Mouse (Mus musculus) forebrain, embryonic 11.5 days (tissue): Measurements from ENCODE around the gene Cyba. TPM values are rescaled to one million over a fixed set of nuclear protein-coding genes. Genes with fewer than 3 reads are reported as not detected.

Experiments
- ATAC-seq: fragments of 200-750 bp; cut with Nextera tagmentation; replicated peaks from 2 replicates; pipeline ENCODE4 v1.8.0; 2017; ENCODE audit warnings: moderate TSS enrichment; ENCODE audit not compliant: low FRiP score
- DNase-seq: peaks from one replicate; pipeline ENCODE4 v3.0.0-alpha.2; 2017; ENCODE audit warnings: low spot score
- H3K27ac ChIP-seq: fragments of 300-500 bp; sonication (generic); 2 replicates; pipeline ENCODE4 v1.5.1; 2014; ENCODE audit warnings: low read depth, low read length
- H3K27me3 ChIP-seq: fragments of 300-500 bp; sonication (generic); 2 replicates; pipeline ENCODE4 v1.6.1; 2014; ENCODE audit warnings: mild to moderate bottlenecking, low read length, mixed read lengths; ENCODE audit not compliant: control insufficient read depth, insufficient read depth
- H3K36me3 ChIP-seq: fragments of 300-500 bp; sonication (generic); 2 replicates; pipeline ENCODE4 v1.6.1; 2014; ENCODE audit warnings: mild to moderate bottlenecking, low read length, moderate library complexity, mixed read lengths; ENCODE audit not compliant: control insufficient read depth, insufficient read depth
- H3K4me1 ChIP-seq: fragments of 300-500 bp; sonication (generic); replicated peaks from 2 replicates; pipeline ENCODE4 v1.6.1; 2014; ENCODE audit warnings: low read length, mixed read lengths; ENCODE audit not compliant: control insufficient read depth, insufficient read depth
- H3K4me2 ChIP-seq: fragments of 300-500 bp; sonication (generic); 2 replicates; pipeline ENCODE4 v1.6.1; 2014; ENCODE audit warnings: low read depth, mild to moderate bottlenecking, low read length, moderate library complexity, mixed read lengths; ENCODE audit not compliant: severe bottlenecking
- H3K4me3 ChIP-seq: fragments of 300-500 bp; sonication (generic); 2 replicates; pipeline ENCODE4 v1.5.1; 2014; ENCODE audit warnings: low read depth, low read length
- H3K9ac ChIP-seq: fragments of 300-500 bp; sonication (generic); 2 replicates; pipeline ENCODE4 v1.6.1; 2014; ENCODE audit warnings: low read length
- H3K9me3 ChIP-seq: fragments of 300-500 bp; sonication (generic); 2 replicates; pipeline ENCODE4 v1.6.1; 2016; ENCODE audit warnings: low read length, mixed read lengths; ENCODE audit not compliant: control insufficient read depth
- WGBS: fragments of 180-500 bp; shearing (Covaris S2); extraction: QIAGEN DNeasy Blood & Tissue Kit; methylation state at CpG from one replicate; pipeline ENCODE4 v1.1.7; 2014; 5-methylcytosine and 5-hydroxymethylcytosine counted together
- polyA plus RNA-seq: library from polyadenylated mRNA; unstranded; fragments of >200 nt; fragmentation: Nextera tagmentation; extraction: Ambion mirVana; gene quantifications from 2 replicates; pipeline ENCODE4 v1.2.1, GENCODE M21; 2014

Gene Cyba
- polyA plus RNA-seq, 1 experiment from 2014 or later = 52.3 TPM

DNA sequence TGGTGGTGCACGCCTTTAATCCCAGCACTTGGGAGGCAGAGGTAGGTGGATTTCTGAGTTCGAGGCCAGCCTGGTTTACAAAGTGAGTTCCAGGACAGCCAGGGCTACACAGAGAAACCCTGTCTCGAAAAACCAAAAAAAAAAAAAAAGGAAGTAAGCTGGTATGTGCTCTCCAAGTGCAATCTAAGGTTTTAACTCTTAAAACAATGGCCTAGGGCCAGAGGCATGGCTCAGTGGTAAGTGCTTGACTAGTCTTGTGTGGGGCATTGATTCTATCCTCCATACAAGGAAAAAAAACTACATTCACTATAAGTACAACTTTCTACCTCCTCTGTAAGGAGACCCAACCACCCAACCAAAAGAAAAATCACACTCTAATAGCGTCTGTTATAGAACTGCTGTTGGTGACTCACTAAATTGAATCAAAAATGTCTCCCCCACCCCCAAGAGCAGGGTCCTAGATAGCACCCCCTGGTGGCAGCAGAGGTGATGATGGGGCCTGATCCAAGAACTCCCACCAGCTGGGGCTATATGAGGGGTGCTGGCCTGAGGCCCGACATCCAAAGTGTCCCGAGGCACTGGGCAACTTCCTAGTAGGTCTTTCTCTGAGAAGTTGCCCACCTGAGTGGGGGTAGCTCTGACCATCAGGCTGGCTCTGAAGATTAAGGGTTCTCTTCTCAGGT is 26.6 kb upstream of the Cyba start:
- ATAC-seq (no peak), DNase-seq (no peak)
- WGBS = 57% methylated on average over 6 of the region's 6 CpGs
- Histone ChIP-seq H3K4me2 (no peak overlapping the region), H3K36me3 (no peaks in the 10 kb centered on the region), H3K9me3 (no peaks in the 10 kb centered on the region), H3K4me1 (peaks cover 7% of the 10 kb centered on the region), H3K9ac (no peak overlapping the region), H3K27me3 (peaks cover 29% of the 10 kb centered on the region), H3K4me3 (no peak overlapping the region), H3K27ac (no peak overlapping the region)

DNA sequence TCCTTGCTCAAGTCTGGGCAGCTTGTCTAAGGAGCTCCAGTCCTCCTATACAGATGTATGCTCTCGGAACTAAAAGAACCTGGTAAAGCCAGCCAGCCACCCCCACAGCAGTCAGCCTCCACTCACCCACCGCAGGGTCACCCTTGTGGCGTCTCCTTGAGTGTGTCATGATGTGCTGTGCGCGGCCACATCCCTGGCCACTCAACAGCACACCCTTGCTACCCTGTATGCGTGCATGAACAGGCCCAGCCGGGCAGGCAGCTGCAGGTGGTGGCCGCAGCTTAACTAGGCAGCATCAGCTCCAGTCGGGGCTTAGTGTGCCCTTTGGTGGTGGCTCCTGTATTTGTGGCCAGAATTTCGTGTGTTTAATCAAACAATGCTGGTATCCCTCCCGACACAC is 24.4 kb upstream of the Cyba start:
- no peak overlapping the region for H3K4me3 ChIP-seq
- no peak overlapping the region for H3K27ac ChIP-seq
- no peak overlapping the region for H3K4me2 ChIP-seq
- no peaks in the 10 kb centered on the region for H3K36me3 ChIP-seq
- no peak for ATAC-seq
- no peak for DNase-seq
- 74% methylated on average over 11 of the region's 11 CpGs for WGBS
- H3K4me1 ChIP-seq = peaks cover 7% of the 10 kb centered on the region
- H3K9me3 ChIP-seq = no peaks in the 10 kb centered on the region
- peaks cover 27% of the 10 kb centered on the region for H3K27me3 ChIP-seq
- no peak overlapping the region for H3K9ac ChIP-seq

DNA sequence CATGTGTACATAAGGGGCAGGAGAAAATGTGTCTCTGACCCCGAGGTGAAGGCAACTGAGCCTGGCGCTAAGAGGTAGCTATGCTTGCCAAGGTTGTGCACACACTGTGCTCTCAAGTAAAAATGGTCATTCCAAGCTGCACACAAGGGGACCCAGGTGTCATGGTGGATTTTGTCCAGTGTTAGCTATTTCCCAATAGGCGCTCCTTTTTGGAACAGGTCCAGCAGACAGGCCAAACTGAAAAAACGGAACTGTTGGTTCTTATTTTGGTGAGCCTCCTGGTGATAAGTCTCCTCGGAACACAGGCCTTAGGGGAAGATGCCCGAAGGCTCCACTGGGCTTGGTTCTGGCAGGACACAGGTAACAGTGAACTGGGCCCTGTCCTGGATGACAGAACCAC is 21.7 kb upstream of the Cyba start:
- Histone ChIP-seq H3K9me3 (no peaks in the 10 kb centered on the region), H3K36me3 (no peaks in the 10 kb centered on the region), H3K4me1 (no peaks in the 10 kb centered on the region), H3K27ac (no peak overlapping the region), H3K27me3 (peaks cover 3% of the 10 kb centered on the region), H3K4me2 (no peak overlapping the region), H3K9ac (no peak overlapping the region), H3K4me3 (no peak overlapping the region)
- DNase-seq (no peak), ATAC-seq (no peak)
- WGBS = 92% methylated on average over 6 of the region's 6 CpGs

DNA sequence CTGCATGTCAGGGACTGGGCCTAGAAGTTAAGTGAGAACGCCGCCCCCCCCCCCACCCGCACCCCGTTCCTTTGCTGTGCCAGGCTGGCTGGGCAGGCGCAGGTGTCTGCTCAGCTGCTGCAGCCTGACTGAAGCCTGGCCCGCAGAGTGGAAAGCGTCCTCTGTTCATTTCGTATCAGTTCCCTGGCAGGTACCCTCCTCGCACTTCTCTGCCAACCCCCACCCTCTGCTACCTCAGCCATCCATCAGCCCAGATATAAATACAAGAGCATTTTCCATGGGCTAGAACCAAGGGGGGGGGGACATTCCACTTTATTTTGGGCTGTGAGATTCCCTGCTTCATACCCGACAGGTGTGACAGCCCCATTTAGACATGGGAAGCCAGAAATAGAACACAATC is 19.4 kb upstream of the Cyba start:
- DNase-seq = no peak
- WGBS = 86% methylated on average over 10 of the region's 10 CpGs
- Histone ChIP-seq H3K27me3 (no peaks in the 10 kb centered on the region), H3K27ac (no peak overlapping the region), H3K36me3 (no peaks in the 10 kb centered on the region), H3K9me3 (no peaks in the 10 kb centered on the region), H3K4me2 (no peak overlapping the region), H3K4me3 (no peak overlapping the region), H3K4me1 (no peaks in the 10 kb centered on the region), H3K9ac (no peak overlapping the region)
- no peak for ATAC-seq

DNA sequence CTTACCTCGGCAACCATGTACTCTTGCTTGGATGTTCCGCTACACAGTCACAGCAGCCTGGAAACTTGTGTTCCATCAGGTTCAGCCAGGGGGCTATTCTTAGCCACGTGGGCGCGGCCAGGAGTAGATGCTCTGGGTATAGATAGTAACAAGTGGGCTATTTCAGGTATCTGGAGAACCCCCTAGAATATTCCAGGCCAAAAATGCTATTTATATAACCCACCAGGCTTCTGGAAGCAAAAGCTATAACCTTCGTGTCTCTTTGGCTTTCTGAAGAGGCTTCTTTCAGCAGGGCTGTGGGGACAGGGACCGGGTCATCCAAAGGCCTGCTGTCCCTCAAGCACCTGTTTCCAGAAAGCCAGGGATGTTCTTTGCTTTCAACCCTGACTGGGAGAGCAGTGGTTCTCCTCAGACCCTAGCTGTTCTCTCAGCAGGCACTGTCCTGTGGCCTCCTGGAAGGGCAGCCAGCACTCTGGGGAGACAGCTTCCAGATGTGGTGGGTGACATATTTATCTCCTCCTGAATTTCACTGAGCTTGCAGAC is 18.5 kb upstream of the Cyba start:
- 81% methylated on average over 7 of the region's 7 CpGs for WGBS
- no peak for ATAC-seq

DNA sequence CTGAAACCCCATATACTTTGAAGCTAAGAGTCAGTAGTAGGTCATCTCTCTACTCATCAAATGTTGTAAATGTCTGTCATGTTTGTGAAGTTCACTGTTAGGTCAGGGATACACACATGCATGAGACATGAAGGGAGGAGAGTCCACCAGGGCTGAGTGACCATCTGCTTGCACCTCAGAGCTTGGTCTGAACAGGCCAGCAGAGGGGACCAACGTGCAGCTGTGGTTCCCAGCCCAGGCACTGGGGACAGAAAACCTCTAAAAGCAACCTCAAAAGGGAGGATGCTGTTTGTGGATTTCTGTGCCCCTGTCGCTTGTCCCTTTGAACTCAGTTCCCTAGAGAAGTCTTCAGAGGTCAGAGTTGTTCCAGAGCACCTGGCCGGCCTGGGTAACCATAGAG is 12.5 kb upstream of the Cyba start:
- Histone ChIP-seq H3K9ac (no peak overlapping the region), H3K27ac (no peak overlapping the region), H3K27me3 (no peaks in the 10 kb centered on the region), H3K4me2 (no peak overlapping the region), H3K4me1 (peaks cover 3% of the 10 kb centered on the region; the same call in 1 of the 2 replicates), H3K9me3 (no peaks in the 10 kb centered on the region), H3K4me3 (no peak overlapping the region), H3K36me3 (no peaks in the 10 kb centered on the region)
- DNase-seq (no peak), ATAC-seq (no peak)
- WGBS = 76% methylated on average over 3 of the region's 3 CpGs

More for the DNA sequence above, 18.5 kb upstream of the Cyba start:
- H3K27me3 ChIP-seq = no peaks in the 10 kb centered on the region
- H3K27ac ChIP-seq = no peak overlapping the region
- no peaks in the 10 kb centered on the region for H3K9me3 ChIP-seq
- DNase-seq = no peak
- no peak overlapping the region for H3K4me3 ChIP-seq
- no peaks in the 10 kb centered on the region for H3K4me1 ChIP-seq
- H3K36me3 ChIP-seq = no peaks in the 10 kb centered on the region
- H3K9ac ChIP-seq = no peak overlapping the region
- no peak overlapping the region for H3K4me2 ChIP-seq

DNA sequence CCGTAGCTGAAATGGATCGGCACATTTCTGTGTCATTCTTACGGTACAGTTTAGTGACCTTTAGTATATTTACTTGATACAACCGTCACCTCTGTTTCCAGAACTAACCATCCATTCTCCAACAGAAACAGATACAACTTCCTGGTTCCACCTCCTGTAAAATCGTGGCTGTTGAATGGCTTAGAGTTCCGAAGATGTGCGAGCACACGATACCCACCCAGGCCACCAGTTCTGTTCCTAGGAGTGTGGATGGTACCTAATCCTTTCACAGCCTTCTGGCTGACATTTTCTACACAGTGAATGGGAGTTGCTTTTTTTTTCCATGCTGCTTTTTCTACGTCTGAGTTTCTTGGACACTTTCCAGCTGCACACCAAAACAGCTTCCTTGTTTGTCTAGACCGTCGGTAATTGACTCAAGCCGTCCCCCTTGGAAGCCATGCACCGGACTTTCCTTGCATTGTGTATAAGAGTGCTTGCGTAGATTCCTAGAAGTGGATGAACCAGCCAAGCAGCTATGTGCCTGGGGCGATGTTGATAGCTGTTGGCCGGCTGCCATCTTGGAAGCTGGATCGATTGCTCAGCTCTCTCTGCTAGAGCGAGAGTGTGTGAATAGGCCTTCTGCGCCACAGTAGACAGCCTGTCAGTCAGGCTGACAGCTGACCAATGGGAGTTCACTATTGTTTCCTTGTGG is 11.5 kb upstream of the Cyba start:
- no peaks in the 10 kb centered on the region for H3K27me3 ChIP-seq
- ATAC-seq (peak; percentile 28), DNase-seq (peak; percentile 79)
- peak overlapping the region; percentile 95 for H3K27ac ChIP-seq
- H3K4me2 ChIP-seq = peak overlapping the region; percentile 80
- 35% methylated on average over 19 of the region's 19 CpGs for WGBS
- peaks cover 3% of the 10 kb centered on the region; the same call in 1 of the 2 replicates for H3K4me1 ChIP-seq
- peak overlapping the region; percentile 75 for H3K9ac ChIP-seq
- no peaks in the 10 kb centered on the region for H3K9me3 ChIP-seq
- H3K4me3 ChIP-seq = peak overlapping the region; percentile 60
- H3K36me3 ChIP-seq = no peaks in the 10 kb centered on the region; the same call in 1 of the 2 replicates

DNA sequence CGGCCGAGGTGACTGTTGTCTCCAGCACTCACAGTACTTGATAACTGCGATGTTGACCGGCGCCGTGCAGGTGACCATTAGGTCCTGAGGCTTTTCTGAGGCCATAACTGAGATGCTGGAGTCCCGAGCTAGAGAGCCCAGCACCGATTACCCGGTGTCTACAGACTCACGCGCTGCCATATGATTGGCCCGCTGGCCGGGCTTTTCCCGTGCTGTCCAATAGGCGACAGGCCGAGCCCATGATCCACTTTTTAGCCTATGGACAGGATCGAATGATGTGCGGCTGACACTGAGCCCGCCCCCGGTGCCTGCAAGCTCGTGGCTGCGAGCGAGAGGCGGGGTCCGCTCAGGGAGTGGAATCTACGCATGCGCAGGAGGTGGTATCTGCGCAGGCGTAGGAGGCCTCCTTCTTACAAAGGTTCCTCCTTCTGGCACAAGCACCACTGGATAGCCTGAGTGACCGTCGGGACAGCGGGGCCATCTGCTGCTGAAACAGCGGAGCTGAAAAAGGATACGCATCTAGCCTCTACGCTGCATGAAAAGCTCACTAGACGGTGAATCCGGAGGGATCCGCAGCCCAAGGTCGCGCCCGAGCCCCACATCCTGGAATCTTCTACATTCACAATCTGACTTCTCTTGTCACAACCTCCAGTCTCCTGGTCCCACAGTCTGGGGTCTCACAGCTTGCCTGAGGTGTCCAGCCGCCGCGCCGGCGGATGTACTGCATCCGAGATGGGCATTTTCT is 10.7 kb upstream of the Cyba start, which contains the start of gene Mvd:
Gene Mvd (minus strand): TSS at position 161 of the 745 bp plus-strand sequence.
- peak within 1 kb of the TSS; percentile 60 for H3K4me3 ChIP-seq
- H3K27ac ChIP-seq = peak within 1 kb of the TSS; percentile 95
- WGBS = under 1% methylated on average over 47 of the region's 47 CpGs
- no peaks in the 10 kb centered on the region for H3K9me3 ChIP-seq
- DNase-seq = peak; percentile 99
- H3K36me3 ChIP-seq = no peaks in the 10 kb centered on the region; the same call in 1 of the 2 replicates
- no peaks in the 10 kb centered on the region for H3K27me3 ChIP-seq
- H3K4me1 ChIP-seq = peaks cover 3% of the 10 kb centered on the region; the same call in 1 of the 2 replicates
- H3K4me2 ChIP-seq = peak within 1 kb of the TSS; percentile 91
- H3K9ac ChIP-seq = peak within 1 kb of the TSS; percentile 75
- ATAC-seq = peak; percentile 99
